ENCODE assay signal across 18 mouse cellular contexts in genomic region chr14:76887201-76887600, GRCm38 (mm10).
A peak's percentile ranks its signal among the peaks of the same experiment; 100 is the strongest.
DNase-seq lines count a peak whose midpoint lies in the region; ATAC-seq and TF ChIP-seq lines count a peak whose summit lies in the region.
"Had no signal": no experiment of that assay in that cellular context is flagged by ENCODE, and none has a peak within 500 bp of the region (broad histone marks: within the 10 kb centered on the region; RNA-seq: fewer than 3 reads in every experiment).

No protein-coding gene starts in this region.

- H3K9ac ChIP-seq in hindbrain, embryonic 14.5 days, result no peak overlapping the region
- no peak overlapping the region for H3K9ac ChIP-seq in hindbrain, embryonic 12.5 days
- H3K9ac ChIP-seq in lung, embryonic 14.5 days, result no peak overlapping the region
- H3K9ac ChIP-seq: forebrain, embryonic 12.5 days; heart, embryonic 12.5 days; intestine, embryonic 15.5 days had no signal

- no peak overlapping the region for H3K4me2 ChIP-seq in hindbrain, embryonic 14.5 days (replicated peaks)
- H3K4me2 ChIP-seq in hindbrain, embryonic 12.5 days (replicated peaks), result no peak overlapping the region
- no peak overlapping the region for H3K4me2 ChIP-seq in lung, embryonic 14.5 days
- H3K4me2 ChIP-seq: forebrain, embryonic 12.5 days; heart, embryonic 12.5 days; intestine, embryonic 15.5 days had no signal

- ATAC-seq in hindbrain, embryonic 14.5 days (ENCODE audit: low FRiP score), result no peak
- ATAC-seq in hindbrain, embryonic 12.5 days (ENCODE audit: low FRiP score), result no peak
- no peak for ATAC-seq in lung, embryonic 14.5 days (ENCODE audit: insufficient read depth)
- ATAC-seq: intestine, embryonic 15.5 days had no signal

- H3K36me3 ChIP-seq in hindbrain, embryonic 14.5 days (replicated peaks; ENCODE audit: control insufficient read depth, insufficient read depth), result no peaks in the 10 kb centered on the region
- H3K36me3 ChIP-seq in hindbrain, embryonic 12.5 days, result no peaks in the 10 kb centered on the region
- H3K36me3 ChIP-seq in lung, embryonic 14.5 days (ENCODE audit: insufficient read depth), result no peaks in the 10 kb centered on the region
- H3K36me3 ChIP-seq: forebrain, embryonic 12.5 days; G1E; heart, embryonic 12.5 days; hindbrain, embryonic 10.5 days; intestine, embryonic 15.5 days had no signal

- no peak for TF ChIP-seq CTCF in lung, embryonic 14.5 days (IDR thresholded peaks at IDR 0.05; ENCODE audit: low read depth)

- no peak overlapping the region for H3K4me3 ChIP-seq in hindbrain, embryonic 14.5 days (replicated peaks; ENCODE audit: low read length)
- H3K4me3 ChIP-seq in hindbrain, embryonic 12.5 days, result no peak overlapping the region
- no peak overlapping the region for H3K4me3 ChIP-seq in lung, embryonic 14.5 days (ENCODE audit: low read depth, low read length)
- H3K4me3 ChIP-seq: forebrain, embryonic 12.5 days; heart, embryonic 12.5 days; hindbrain, embryonic 10.5 days; intestine, embryonic 15.5 days had no signal

- H3K27me3 ChIP-seq in hindbrain, embryonic 14.5 days (ENCODE audit: control insufficient read depth, insufficient read depth, low read length), result no peaks in the 10 kb centered on the region
- no peaks in the 10 kb centered on the region for H3K27me3 ChIP-seq in hindbrain, embryonic 12.5 days
- H3K27me3 ChIP-seq in lung, embryonic 14.5 days (ENCODE audit: insufficient read depth, low read length), result no peaks in the 10 kb centered on the region
- H3K27me3 ChIP-seq: forebrain, embryonic 12.5 days; heart, embryonic 12.5 days; intestine, embryonic 15.5 days had no signal

- H3K9me3 ChIP-seq in hindbrain, embryonic 14.5 days (ENCODE audit: control insufficient read depth, low read length), result no peaks in the 10 kb centered on the region
- no peaks in the 10 kb centered on the region for H3K9me3 ChIP-seq in hindbrain, embryonic 12.5 days (replicated peaks)
- no peaks in the 10 kb centered on the region for H3K9me3 ChIP-seq in lung, embryonic 14.5 days (ENCODE audit: low read depth, low read length)
- H3K9me3 ChIP-seq: forebrain, embryonic 12.5 days; G1E; heart, embryonic 12.5 days; hindbrain, embryonic 10.5 days; intestine, embryonic 15.5 days had no signal

- peak; percentile 49 for DNase-seq in hindbrain, embryonic 14.5 days (ENCODE audit: low spot score)
- DNase-seq in lung, embryonic 14.5 days, result peak; percentile 67
- DNase-seq in lung, postnatal 14 days, result no peak
- DNase-seq in MN1 (ENCODE audit: low spot score), result peak; percentile 47
- DNase-seq in brain, adult 2 months (ENCODE audit: low read depth, low spot score), result peak; percentile 64
- DNase-seq in cerebellum, postnatal 4 days (ENCODE audit: low spot score in 2 of 2), result no peak
- DNase-seq: adrenal gland, postnatal 10 days; cerebellum, adult 18-20 months; cerebellum, adult 9-11 months; cerebellum, postnatal 36 days; gastrocnemius, postnatal 14 days; kidney, adult 18-20 months had no signal

- H3K27ac ChIP-seq in hindbrain, embryonic 14.5 days, result 0 out of 2 replicates have a peak overlapping the region, but pooled peaks have one; percentile 8
- no peak overlapping the region for H3K27ac ChIP-seq in hindbrain, embryonic 12.5 days
- no peak overlapping the region for H3K27ac ChIP-seq in lung, embryonic 14.5 days (ENCODE audit: low read depth)
- H3K27ac ChIP-seq: forebrain, embryonic 12.5 days; hindbrain, embryonic 10.5 days; intestine, embryonic 15.5 days had no signal

- H3K4me1 ChIP-seq in hindbrain, embryonic 14.5 days (replicated peaks; ENCODE audit: control insufficient read depth, insufficient read depth, low read length), result peaks cover 38% of the 10 kb centered on the region
- H3K4me1 ChIP-seq in hindbrain, embryonic 12.5 days, result peaks cover 21% of the 10 kb centered on the region
- H3K4me1 ChIP-seq in lung, embryonic 14.5 days (ENCODE audit: insufficient read depth), result peaks cover 15% of the 10 kb centered on the region; the same call in 1 of the 2 replicates

- 55% methylated on average over 3 of the region's 3 CpGs for WGBS in hindbrain, embryonic 14.5 days
- WGBS in hindbrain, embryonic 12.5 days, result 79% methylated on average over 3 of the region's 3 CpGs
- 43% methylated on average over 3 of the region's 3 CpGs for WGBS in lung, embryonic 14.5 days

Comparison
In these comparisons a context has a peak if more than half of its experiments do, and no peak if none do; other contexts are left out.
1. DNase-seq: peak in hindbrain, embryonic 14.5 days (single experiment), lung, embryonic 14.5 days (single experiment), MN1 (single experiment) and brain, adult 2 months (single experiment); none in lung, postnatal 14 days (single experiment) and cerebellum, postnatal 4 days (0 of 2).